Mouse (Mus musculus) left cerebral cortex, postnatal 25 days (tissue): ENCODE data around the gene Tuba1a. TPM values are rescaled to one million over a fixed set of nuclear protein-coding genes. Genes with fewer than 3 reads are reported as not detected.

ENCODE experiments used
- DNase-seq, 2 experiments: peaks; one replicate each; pipeline ENCODE4 v3.0.0; 2022; ENCODE audit warnings: low spot score in 2 of 2, mixed read lengths in 1 of 2
- intact Hi-C: fragments of 180-260 bp; cut with DNase I; formaldehyde crosslinking; loops from one replicate; pipeline ENCODE4 v1.15.1; 2025
- total RNA-seq, 2 experiments: library from RNA; stranded (reverse); gene quantifications; 2 replicates each; pipeline ENCODE4 v1.2.3; 2021

Tuba1a gene
- total RNA-seq, 2 experiments from 2014 or later = 1,095 to 1,137 TPM

DNA sequence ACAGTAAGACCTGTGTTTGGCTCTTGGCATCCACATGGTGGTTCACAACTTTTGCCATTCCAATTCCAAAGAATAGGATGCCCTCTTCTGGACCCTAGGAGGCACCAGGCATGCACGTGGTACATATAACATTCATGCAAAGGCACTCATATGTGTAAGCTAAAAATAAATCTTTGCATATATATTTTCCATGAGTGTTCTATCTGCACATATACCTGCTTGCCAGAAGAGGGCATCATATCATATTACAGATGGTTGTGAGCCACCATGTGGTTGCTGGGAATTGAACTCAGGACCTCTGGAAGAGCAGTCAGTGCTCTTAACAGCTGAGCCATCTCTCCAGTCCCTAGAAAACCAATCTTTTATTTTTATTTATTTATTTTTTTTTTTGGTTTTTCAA is 52.0 kb downstream of the Tuba1a start:
- intact Hi-C loops = no loop called here

More for the DNA sequence above, 52.0 kb downstream of the Tuba1a start:
- no peak for DNase-seq

Other genes starting within 250 kb of the Tuba1a start
- gene Ccdc65, start 245.5 kb downstream of the Tuba1a start, total RNA-seq = 10 to 100 TPM in 1 of 2 experiments, 1 to 10 TPM in 1; 9.8 to 11.4 TPM
- 1 to 10 TPM; 1.4 to 2.3 TPM for gene Fkbp11, start 225.5 kb downstream of the Tuba1a start, total RNA-seq
- gene Arf3, start 190.5 kb downstream of the Tuba1a start, total RNA-seq = 100 to 1,000 TPM; 767 to 776 TPM
- gene Wnt10b, start 175.6 kb downstream of the Tuba1a start, total RNA-seq = under 1 TPM; 0.37 to 0.62 TPM
- gene Wnt1, start 163.8 kb downstream of the Tuba1a start, total RNA-seq = not detected
- gene Ddn, start 144.2 kb downstream of the Tuba1a start, total RNA-seq = 100 to 1,000 TPM; 829 to 842 TPM
- 10 to 100 TPM; 44.1 to 55.6 TPM for gene Prkag1, start 122.2 kb downstream of the Tuba1a start, total RNA-seq
- 10 to 100 TPM; 78.0 to 80.2 TPM for gene Kmt2d, start 82.5 kb downstream of the Tuba1a start, total RNA-seq
- 10 to 100 TPM in 1 of 2 experiments, 1 to 10 TPM in 1; 8.2 to 11.6 TPM for gene Rhebl1, start 59.2 kb downstream of the Tuba1a start, total RNA-seq
- gene Dhh, start 55.2 kb downstream of the Tuba1a start, total RNA-seq = under 1 TPM; 0.37 to 0.41 TPM
- gene Lmbr1l, start 35.5 kb downstream of the Tuba1a start, total RNA-seq = 10 to 100 TPM; 13.8 to 18.4 TPM
- gene Tuba1b, start 19.1 kb downstream of the Tuba1a start, total RNA-seq = 100 to 1,000 TPM; 541 to 580 TPM
- gene Gm49450, start 152 bp downstream of the Tuba1a start, total RNA-seq = not detected
- 10 to 100 TPM; 71.0 to 80.5 TPM for gene Tuba1c, start 76.2 kb upstream of the Tuba1a start, total RNA-seq
- 1 to 10 TPM; 1.4 to 1.6 TPM for gene Prph, start 101.5 kb upstream of the Tuba1a start, total RNA-seq
- under 1 TPM; 0.69 TPM for gene Troap, start 120.9 kb upstream of the Tuba1a start, total RNA-seq
- gene C1ql4, start 134.1 kb upstream of the Tuba1a start, total RNA-seq = not detected
- gene Dnajc22, start 139.5 kb upstream of the Tuba1a start, total RNA-seq = under 1 TPM in 1 of 2 experiments, not detected in 1; 0.30 TPM
- gene Spats2, start 172.2 kb upstream of the Tuba1a start, total RNA-seq = 10 to 100 TPM; 36.2 to 37.0 TPM